9 mouse cellular contexts compared by ENCODE assay signal in genomic region chr17:42126488-42127237, GRCm38 (mm10).
DNase-seq lines count a peak whose midpoint lies in the region; ATAC-seq and TF ChIP-seq lines count a peak whose summit lies in the region.
"Had no signal": no experiment of that assay in that cellular context is flagged by ENCODE, and none has a peak within 500 bp of the region (broad histone marks: within the 10 kb centered on the region; RNA-seq: fewer than 3 reads in every experiment).

No protein-coding gene starts in this region.

- no peak for ATAC-seq in liver, postnatal 0 days
- peak; percentile 43; the same call in 1 of the 2 replicates for ATAC-seq in heart, embryonic 14.5 days (ENCODE audit: insufficient number of reproducible peaks, insufficient read depth, low FRiP score, low read depth)
- ATAC-seq in stomach, embryonic 15.5 days (ENCODE audit: insufficient read depth, low FRiP score, low read depth): peak; percentile 70; the same call in 1 of the 2 replicates

- H3K9ac ChIP-seq in liver, adult 2 months (ENCODE audit: low read depth, low read length): no peak overlapping the region
- H3K9ac ChIP-seq in liver, postnatal 0 days (replicated peaks): no peak overlapping the region
- no peak overlapping the region for H3K9ac ChIP-seq in heart, embryonic 14.5 days (ENCODE audit: low read length)
- H3K9ac ChIP-seq in stomach, embryonic 15.5 days: no peak overlapping the region

- H3K4me2 ChIP-seq in liver, postnatal 0 days (ENCODE audit: low read depth, low read length): no peak overlapping the region
- 0 out of 2 replicates have a peak overlapping the region, but pooled peaks have one; percentile 8 for H3K4me2 ChIP-seq in heart, embryonic 14.5 days (ENCODE audit: low read length)
- H3K4me2 ChIP-seq in stomach, embryonic 15.5 days: no peak overlapping the region

- H3K36me3 ChIP-seq in liver, adult 2 months (ENCODE audit: control insufficient read depth, insufficient read depth, low read length): no peaks in the 10 kb centered on the region
- no peaks in the 10 kb centered on the region for H3K36me3 ChIP-seq in liver, postnatal 0 days (replicated peaks; ENCODE audit: insufficient read depth, low read length)
- no peaks in the 10 kb centered on the region for H3K36me3 ChIP-seq in heart, embryonic 14.5 days (ENCODE audit: control insufficient read depth, insufficient read depth, low read length)
- H3K36me3 ChIP-seq in stomach, embryonic 15.5 days: no peaks in the 10 kb centered on the region

- no peak for TF ChIP-seq EP300 in liver, postnatal 0 days (IDR thresholded peaks at IDR 0.05; ENCODE audit: low read depth)

- no peak overlapping the region for H3K27ac ChIP-seq in liver, adult 2 months (replicated peaks; ENCODE audit: insufficient read depth, low read depth, low read length)
- H3K27ac ChIP-seq in liver, postnatal 0 days (ENCODE audit: low read depth): no peak overlapping the region
- no peak overlapping the region for H3K27ac ChIP-seq in heart, embryonic 14.5 days (replicated peaks in 1 of 2; ENCODE audit: control insufficient read depth in 1 of 2, insufficient read depth in 1 of 2, low read depth in 2 of 2, low read length in 2 of 2)
- H3K27ac ChIP-seq in stomach, embryonic 15.5 days: no peak overlapping the region
- H3K27ac ChIP-seq: heart, adult 2 months had no signal

- WGBS in liver, adult 2 months: 65% methylated on average over 9 of the region's 9 CpGs
- WGBS in liver, postnatal 0 days (ENCODE audit: insufficient replicate concordance): 56% methylated on average over 9 of the region's 9 CpGs
- 53% methylated on average over 9 of the region's 9 CpGs for WGBS in heart, embryonic 14.5 days
- 25% methylated on average over 9 of the region's 9 CpGs for WGBS in stomach, embryonic 15.5 days

- TF ChIP-seq CTCF in liver, adult 2 months (IDR thresholded peaks at IDR 0.05; ENCODE audit: low read depth, low read length): no peak
- no peak for TF ChIP-seq CTCF in liver, postnatal 0 days (IDR thresholded peaks at IDR 0.05; ENCODE audit: low read depth)

- H3K4me3 ChIP-seq in liver, adult 2 months (ENCODE audit: insufficient read depth, low read depth, low read length): no peak overlapping the region
- H3K4me3 ChIP-seq in liver, postnatal 0 days (ENCODE audit: low read depth, low read length): no peak overlapping the region
- H3K4me3 ChIP-seq in heart, embryonic 14.5 days (ENCODE audit: control insufficient read depth in 1 of 2, insufficient read depth in 1 of 2, low read depth in 1 of 2, low read length in 2 of 2): no peak overlapping the region
- no peak overlapping the region for H3K4me3 ChIP-seq in stomach, embryonic 15.5 days (replicated peaks)
- H3K4me3 ChIP-seq: heart, adult 2 months had no signal

- H3K4me1 ChIP-seq in liver, adult 2 months (ENCODE audit: control insufficient read depth, insufficient read depth, low read length): no peaks in the 10 kb centered on the region
- no peaks in the 10 kb centered on the region for H3K4me1 ChIP-seq in liver, postnatal 0 days (ENCODE audit: insufficient read depth)
- H3K4me1 ChIP-seq in heart, embryonic 14.5 days (ENCODE audit: control insufficient read depth in 2 of 2, insufficient read depth in 2 of 2, low read length in 2 of 2): no peaks in the 10 kb centered on the region
- H3K4me1 ChIP-seq in stomach, embryonic 15.5 days: no peaks in the 10 kb centered on the region

- H3K27me3 ChIP-seq in liver, adult 2 months (ENCODE audit: control insufficient read depth, insufficient read depth, low read length): no peaks in the 10 kb centered on the region
- H3K27me3 ChIP-seq in liver, postnatal 0 days (ENCODE audit: insufficient read depth, low read length): no peaks in the 10 kb centered on the region
- no peaks in the 10 kb centered on the region for H3K27me3 ChIP-seq in heart, embryonic 14.5 days (ENCODE audit: control insufficient read depth, insufficient read depth, low read length)
- H3K27me3 ChIP-seq in stomach, embryonic 15.5 days (replicated peaks): no peaks in the 10 kb centered on the region

- no peaks in the 10 kb centered on the region for H3K9me3 ChIP-seq in liver, postnatal 0 days (ENCODE audit: low read length)
- H3K9me3 ChIP-seq in heart, embryonic 14.5 days (ENCODE audit: control insufficient read depth, low read length): no peaks in the 10 kb centered on the region
- H3K9me3 ChIP-seq in stomach, embryonic 15.5 days: no peaks in the 10 kb centered on the region

- DNase-seq in liver, adult 2 months (ENCODE audit: extremely low read depth, low read depth, low spot score): peak; percentile 22
- no peak for DNase-seq in liver, postnatal 0 days
- DNase-seq in brain, adult 2 months (ENCODE audit: low read depth, low spot score): peak; percentile 74
- DNase-seq in kidney, postnatal 14 days: peak; percentile 62
- no peak for DNase-seq in yolk sac, embryonic 10.5 days (ENCODE audit: low spot score)
- DNase-seq in urinary bladder, postnatal 4 days (ENCODE audit: low spot score in 2 of 2): no peak

- TF ChIP-seq POLR2A in liver, adult 2 months (IDR thresholded peaks at IDR 0.05; ENCODE audit: extremely low read depth, insufficient read depth, low read length): no peak

- no peaks in the 10 kb centered on the region for H3K79me2 ChIP-seq in liver, adult 2 months (ENCODE audit: control insufficient read depth, insufficient read depth, low read length)

Comparison
In these comparisons a context has a peak if more than half of its experiments do, and no peak if none do; other contexts are left out.
1. DNase-seq: peak in liver, adult 2 months (single experiment), brain, adult 2 months (single experiment) and kidney, postnatal 14 days (single experiment); none in liver, postnatal 0 days (single experiment), yolk sac, embryonic 10.5 days (single experiment) and urinary bladder, postnatal 4 days (0 of 2).